Mouse (Mus musculus): ENCODE measurements around the gene Lce6a. TPM values are rescaled to one million over a fixed set of nuclear protein-coding genes. Genes with fewer than 3 reads are reported as not detected.

Gene Lce6a
- not detected for total RNA-seq (2022)

- no peak for DNase-seq
Observed at GRCm38 (mm10) chr3:92621560-92621959, at the start of gene Lce6a. Lce6a (minus strand) TSS chr3:92621660.

GRCm38 (mm10) chr3:92670215-92670614 lies 48.8 kb upstream of the Lce6a start, which contains the start of gene Lce1a2:
Lce1a2 (minus strand) TSS chr3:92670315.
- no peak for DNase-seq

- no peak for DNase-seq
Observed at GRCm38 (mm10) chr3:92656826-92657225, 35.4 kb upstream of the Lce6a start, which contains the start of gene Lce1b. Lce1b (minus strand) TSS chr3:92656926.

GRCm38 (mm10) chr3:92648207-92648606 lies 26.7 kb upstream of the Lce6a start, which contains the start of gene Lce1a1:
Lce1a1 (minus strand) TSS chr3:92648307.
- DNase-seq, result no peak

GRCm38 (mm10) chr3:92639854-92640253 lies 18.4 kb upstream of the Lce6a start:
- DNase-seq, result no peak

- DNase-seq, result no peak
Observed at GRCm38 (mm10) chr3:92638653-92638991, 17.2 kb upstream of the Lce6a start.

- DNase-seq, result no peak
Observed at GRCm38 (mm10) chr3:92637745-92638652, 16.5 kb upstream of the Lce6a start.

- no peak for DNase-seq
Observed at GRCm38 (mm10) chr3:92609804-92610203, 11.7 kb downstream of the Lce6a start.

- no peak for DNase-seq
Observed at GRCm38 (mm10) chr3:92607392-92607791, 14.1 kb downstream of the Lce6a start, which contains the start of gene 2210017I01Rik. 2210017I01Rik (minus strand) TSS chr3:92607492.

- no peak for DNase-seq
Observed at GRCm38 (mm10) chr3:92602169-92602568, 19.3 kb downstream of the Lce6a start.

- DNase-seq, result no peak
Observed at GRCm38 (mm10) chr3:92600456-92600855, 21.0 kb downstream of the Lce6a start.

- no peak for DNase-seq
Observed at GRCm38 (mm10) chr3:92599973-92600372, 21.5 kb downstream of the Lce6a start.

- DNase-seq, result no peak
Observed at GRCm38 (mm10) chr3:92598429-92598828, 23.0 kb downstream of the Lce6a start.

- no peak for DNase-seq
Observed at GRCm38 (mm10) chr3:92588858-92589257, 32.6 kb downstream of the Lce6a start, which contains the start of gene Smcp. Smcp (minus strand) TSS chr3:92588997.

- DNase-seq, result no peak
Observed at GRCm38 (mm10) chr3:92587190-92587589, 34.3 kb downstream of the Lce6a start.

- no peak for DNase-seq
Observed at GRCm38 (mm10) chr3:92585055-92585454, 36.4 kb downstream of the Lce6a start.

GRCm38 (mm10) chr3:92583164-92583826 lies 38.2 kb downstream of the Lce6a start:
- no peak for DNase-seq

GRCm38 (mm10) chr3:92579508-92579907 lies 42.0 kb downstream of the Lce6a start:
- no peak for DNase-seq

GRCm38 (mm10) chr3:92578652-92579413 lies 42.6 kb downstream of the Lce6a start:
- no peak for DNase-seq

GRCm38 (mm10) chr3:92573449-92574041 lies 47.9 kb downstream of the Lce6a start, which contains the start of gene Ivl:
Ivl (minus strand) TSS chr3:92573735.
- no peak for DNase-seq

- no peak for DNase-seq
Observed at GRCm38 (mm10) chr3:92572514-92573155, 48.8 kb downstream of the Lce6a start.

All from adrenal gland, adult 8-10 months (tissue).